Mouse (Mus musculus): ENCODE measurements around the gene Zic2.

DNA sequence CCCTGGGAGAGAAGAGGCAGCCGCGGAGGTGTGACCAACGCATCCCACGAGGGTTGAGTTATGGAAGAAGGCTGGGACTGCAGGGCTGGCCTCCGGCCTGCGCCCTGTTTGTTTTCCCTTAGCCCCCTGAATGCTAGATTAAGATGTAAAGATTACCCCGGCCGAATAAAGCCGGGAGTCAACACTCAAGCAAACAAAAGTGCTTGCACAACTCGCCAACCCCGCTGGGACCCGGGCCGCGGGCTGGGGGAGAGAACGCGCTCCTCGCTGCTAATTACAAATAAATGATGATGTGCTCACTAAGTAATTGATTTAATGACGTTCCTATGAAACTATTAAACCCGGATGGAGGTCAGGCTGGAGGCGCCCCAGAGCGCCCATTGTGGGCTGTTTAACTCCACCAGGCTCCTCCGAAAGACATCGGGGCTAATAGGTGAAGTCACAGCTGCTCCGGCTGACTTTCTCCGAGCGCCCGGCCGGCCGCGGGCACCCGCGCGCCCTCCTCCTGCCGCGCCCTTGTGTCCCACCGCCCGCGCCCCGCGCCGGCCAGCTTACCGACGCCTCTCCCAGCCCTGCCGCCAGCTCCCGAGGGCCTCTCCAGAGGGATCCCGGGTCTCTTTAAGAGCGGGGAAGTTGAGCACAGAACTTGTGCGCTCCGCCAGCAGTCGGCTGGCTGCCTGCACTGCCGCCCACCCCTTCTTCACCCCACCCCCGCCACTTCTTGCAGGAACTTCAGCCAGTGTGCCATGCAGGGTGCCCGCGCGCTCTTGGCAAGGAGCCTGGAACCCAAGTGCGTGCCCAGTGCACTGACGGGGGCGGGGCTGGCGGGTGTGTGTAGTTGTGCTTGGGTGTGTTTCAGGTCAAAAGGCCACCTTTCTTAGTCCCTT, 24.5 kb upstream of the Zic2 start, which contains the start of gene Gm5089:
- TF ChIP-seq POLR2A (IDR thresholded peaks at IDR 0.05; ENCODE audit: insufficient read depth, low read depth, low read length) = no peak
- TF ChIP-seq CTCF (IDR thresholded peaks at IDR 0.05) = no peak
